Mouse (Mus musculus) ES-Bruce4 (cell line): ENCODE results near the gene Tmem269.

Experiments
- EP300 ChIP-seq: IDR thresholded peaks from 2 replicates; pipeline ENCODE4 v1.6.1; 2011; ENCODE audit warnings: low read depth, low read length; ENCODE audit not compliant: insufficient read depth
- POLR2A ChIP-seq: IDR thresholded peaks from one replicate; pipeline ENCODE4 v1.8.1; 2011; ENCODE audit warnings: low read length; ENCODE audit not compliant: insufficient read depth

DNA sequence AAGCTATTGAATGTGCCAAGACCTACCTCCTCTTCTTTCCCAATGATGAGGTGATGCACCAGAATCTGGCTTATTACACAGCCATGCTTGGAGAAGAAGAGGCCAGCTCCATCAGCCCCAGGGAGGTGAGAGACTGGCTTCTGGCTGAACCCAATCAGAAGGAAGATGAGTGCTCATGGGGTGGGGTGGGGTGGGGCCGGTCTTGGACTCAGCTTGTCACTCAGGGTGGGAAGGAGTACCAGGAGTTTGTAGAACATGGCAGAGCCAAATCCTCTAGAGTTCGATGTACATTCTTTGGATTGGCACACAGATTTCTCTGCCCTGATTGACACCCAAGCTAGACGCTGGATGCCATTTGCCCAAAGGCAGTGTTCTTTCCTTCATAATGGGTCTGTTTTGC, 20.6 kb upstream of the Tmem269 start:
- TF ChIP-seq POLR2A (no peak), EP300 (no peak)
